Mouse (Mus musculus) myocyte (in vitro differentiated cells): ENCODE measurements around the gene Cblc. TPM values are rescaled to one million over a fixed set of nuclear protein-coding genes. Genes with fewer than 3 reads are reported as not detected.
A peak's percentile ranks its signal among the peaks of the same experiment; 100 is the strongest.

Experiments used
- H3K27me3 ChIP-seq: one replicate; pipeline ENCODE4 v1.6.1; 2011; ENCODE audit not compliant: control insufficient read depth, insufficient read depth, insufficient read length
- H3K36me3 ChIP-seq: one replicate; pipeline ENCODE4 v1.6.1; 2011; ENCODE audit not compliant: control insufficient read depth, insufficient read depth
- H3K4me2 ChIP-seq: one replicate; pipeline ENCODE4 v1.6.1; 2011; ENCODE audit warnings: low read depth, control low read depth
- H3K4me3 ChIP-seq: one replicate; pipeline ENCODE4 v1.5.1; 2011; ENCODE audit warnings: mild to moderate bottlenecking, control low read depth, moderate library complexity
- H3K79me2 ChIP-seq: one replicate; pipeline ENCODE4 v1.6.1; 2011; ENCODE audit not compliant: control insufficient read depth, insufficient read depth
- H3ac ChIP-seq: one replicate; pipeline ENCODE4 v1.6.1; 2011; ENCODE audit not compliant: control insufficient read depth, insufficient read length
- CEBPB ChIP-seq: IDR thresholded peaks from 2 replicates; pipeline ENCODE4 v1.6.1; 2011; ENCODE audit warnings: mild to moderate bottlenecking, moderate library complexity; ENCODE audit not compliant: poor library complexity, insufficient read depth, severe bottlenecking
- E2F4 ChIP-seq: IDR thresholded peaks from one replicate; pipeline ENCODE4 v1.6.1; 2011; ENCODE audit warnings: mild to moderate bottlenecking, control low read depth, moderate library complexity; ENCODE audit not compliant: insufficient read depth
- MAX ChIP-seq: IDR thresholded peaks from one replicate; pipeline ENCODE4 v1.6.1; 2011; ENCODE audit warnings: low read depth, mild to moderate bottlenecking, control low read depth
- MYOD1 ChIP-seq, 3 experiments: IDR thresholded peaks; one replicate each; pipeline ENCODE4 v1.6.1; 2011; ENCODE audit warnings: control low read depth in 2 of 3, low read depth in 2 of 3, mild to moderate bottlenecking in 2 of 3, moderate library complexity in 1 of 3; ENCODE audit not compliant: insufficient read length in 2 of 3, control insufficient read depth in 1 of 3
- MYOG ChIP-seq, 3 experiments: IDR thresholded peaks; one replicate each; pipeline ENCODE4 v1.6.1; 2011; ENCODE audit warnings: control low read depth in 2 of 3, low read depth in 2 of 3, mild to moderate bottlenecking in 2 of 3; ENCODE audit not compliant: insufficient read length in 2 of 3, control insufficient read depth in 1 of 3, insufficient read depth in 1 of 3
- POLR2A ChIP-seq: IDR thresholded peaks from one replicate; pipeline ENCODE4 v1.6.1; 2011; ENCODE audit warnings: low read depth, mild to moderate bottlenecking, control low read depth, moderate library complexity; ENCODE audit not compliant: insufficient read length
- POLR2AphosphoS2 ChIP-seq: IDR thresholded peaks from one replicate; pipeline ENCODE4 v1.6.1; 2011; ENCODE audit warnings: low read depth, control low read depth; ENCODE audit not compliant: insufficient read length
- REST ChIP-seq: IDR thresholded peaks from one replicate; pipeline ENCODE4 v1.6.1; 2011; ENCODE audit warnings: mild to moderate bottlenecking, control low read depth, moderate library complexity; ENCODE audit not compliant: insufficient read depth, insufficient read length
- SRF ChIP-seq: IDR thresholded peaks from one replicate; pipeline ENCODE4 v1.6.1; 2011; ENCODE audit warnings: low read depth; ENCODE audit not compliant: control insufficient read depth, insufficient read length
- TCF12 ChIP-seq: IDR thresholded peaks from one replicate; pipeline ENCODE4 v1.6.1; 2011; ENCODE audit warnings: mild to moderate bottlenecking, control low read depth; ENCODE audit not compliant: poor library complexity, insufficient read depth, severe bottlenecking
- TCF3 ChIP-seq: IDR thresholded peaks from one replicate; pipeline ENCODE4 v1.6.1; 2011; ENCODE audit warnings: low read depth, control low read depth; ENCODE audit not compliant: insufficient read length
- USF1 ChIP-seq: IDR thresholded peaks from one replicate; pipeline ENCODE4 v1.6.1; 2011; ENCODE audit warnings: low read depth, mild to moderate bottlenecking, control low read depth, moderate library complexity
- polyA plus RNA-seq: library from polyadenylated mRNA; unstranded; fragments of >200 nt; fragmentation: generic; extraction: Trizol; gene quantifications from one replicate; pipeline ENCODE4 v1.2.1, GENCODE M21; 2012; ENCODE audit warnings: missing spikeins

Cblc gene
- polyA plus RNA-seq, 1 experiment = 0.90 TPM

- TF ChIP-seq POLR2AphosphoS2 = no peak
- TF ChIP-seq TCF3 = no peak
- no peak for TF ChIP-seq POLR2A
- TF ChIP-seq CEBPB = no peak
- TF ChIP-seq TCF12 = no peak
- TF ChIP-seq SRF = no peak
- no peak for TF ChIP-seq MYOD1 (IDR thresholded peaks at IDR 0.05; ENCODE audit: control insufficient read depth in 1 of 3, insufficient read length in 2 of 3, low read depth in 2 of 3)
- no peak for TF ChIP-seq MAX
- no peak for TF ChIP-seq USF1
- TF ChIP-seq MYOG (IDR thresholded peaks at IDR 0.05; ENCODE audit: control insufficient read depth in 1 of 3, insufficient read depth in 1 of 3, insufficient read length in 2 of 3, low read depth in 2 of 3) = no peak
- TF ChIP-seq E2F4 = no peak
- no peak for TF ChIP-seq REST
- no peaks in the 10 kb centered on the region for H3K79me2 ChIP-seq
- H3K36me3 ChIP-seq = no peaks in the 10 kb centered on the region
- H3K4me3 ChIP-seq = peak within 1 kb of the TSS; percentile 12
- peaks cover 14% of the 10 kb centered on the region for H3K27me3 ChIP-seq
- no peak within 1 kb of the TSS for H3ac ChIP-seq
- H3K4me2 ChIP-seq = peak within 1 kb of the TSS; percentile 60
Measured at GRCm38 (mm10) chr7:19770984-19771391, 25.6 kb downstream of the Cblc start, which contains the start of gene Bcam. Gene Bcam (minus strand): TSS chr7:19771016.

- TF ChIP-seq E2F4 (no peak), POLR2A (peak; percentile 69)
- peak overlapping the region; percentile 12 for H3K4me3 ChIP-seq
- H3K79me2 ChIP-seq = no peaks in the 10 kb centered on the region
- H3K36me3 ChIP-seq = no peaks in the 10 kb centered on the region
- no peak overlapping the region for H3ac ChIP-seq
- peak overlapping the region; percentile 60 for H3K4me2 ChIP-seq
- peaks cover 14% of the 10 kb centered on the region for H3K27me3 ChIP-seq
Measured at GRCm38 (mm10) chr7:19770375-19770754, 26.2 kb downstream of the Cblc start.

- Histone ChIP-seq H3K4me2 (peak overlapping the region; percentile 60), H3K4me3 (peak overlapping the region; percentile 12), H3ac (no peak overlapping the region), H3K27me3 (peaks cover 14% of the 10 kb centered on the region), H3K79me2 (no peaks in the 10 kb centered on the region), H3K36me3 (no peaks in the 10 kb centered on the region)
- no peak for TF ChIP-seq MYOD1 (IDR thresholded peaks at IDR 0.05; ENCODE audit: control insufficient read depth in 1 of 3, insufficient read length in 2 of 3, low read depth in 2 of 3)
- no peak for TF ChIP-seq TCF12
- no peak for TF ChIP-seq POLR2AphosphoS2
- no peak for TF ChIP-seq MAX
- no peak for TF ChIP-seq MYOG (IDR thresholded peaks at IDR 0.05; ENCODE audit: control insufficient read depth in 1 of 3, insufficient read depth in 1 of 3, insufficient read length in 2 of 3, low read depth in 2 of 3)
- TF ChIP-seq REST = no peak
- no peak for TF ChIP-seq TCF3
- TF ChIP-seq CEBPB = no peak
- no peak for TF ChIP-seq SRF
- TF ChIP-seq E2F4 = no peak
- no peak for TF ChIP-seq USF1
- TF ChIP-seq POLR2A = no peak
Measured at GRCm38 (mm10) chr7:19769434-19770374, 26.9 kb downstream of the Cblc start.

- H3K36me3 ChIP-seq = no peaks in the 10 kb centered on the region
- peak overlapping the region; percentile 60 for H3K4me2 ChIP-seq
- no peak overlapping the region for H3ac ChIP-seq
- H3K4me3 ChIP-seq = peak overlapping the region; percentile 12
- H3K79me2 ChIP-seq = no peaks in the 10 kb centered on the region
- H3K27me3 ChIP-seq = peaks cover 14% of the 10 kb centered on the region
- TF ChIP-seq TCF12 = no peak
Measured at GRCm38 (mm10) chr7:19769001-19769400, 27.6 kb downstream of the Cblc start.

GRCm38 (mm10) chr7:19768251-19768650 lies 28.4 kb downstream of the Cblc start:
- no peaks in the 10 kb centered on the region for H3K36me3 ChIP-seq
- H3K27me3 ChIP-seq = peaks cover 14% of the 10 kb centered on the region
- H3K4me2 ChIP-seq = peak overlapping the region; percentile 6
- TF ChIP-seq MAX = no peak
- TF ChIP-seq POLR2AphosphoS2 = no peak
- no peak for TF ChIP-seq CEBPB
- H3K79me2 ChIP-seq = no peaks in the 10 kb centered on the region
- H3K4me3 ChIP-seq = no peak overlapping the region
- no peak overlapping the region for H3ac ChIP-seq
